Mouse (Mus musculus) urinary bladder, postnatal 4 days (tissue): ENCODE results near the gene Gm3633.
"Not testable (repeated sequence)": the region's sequence is repeated elsewhere in the genome, so short reads cannot be mapped to it uniquely, and the experiment has no call there.

Experiments used
- DNase-seq, 2 experiments: peaks; one replicate each; pipeline ENCODE4 v3.0.0; 2021 to 2022; ENCODE audit warnings: low spot score in 2 of 2

Gm3633 gene

DNA sequence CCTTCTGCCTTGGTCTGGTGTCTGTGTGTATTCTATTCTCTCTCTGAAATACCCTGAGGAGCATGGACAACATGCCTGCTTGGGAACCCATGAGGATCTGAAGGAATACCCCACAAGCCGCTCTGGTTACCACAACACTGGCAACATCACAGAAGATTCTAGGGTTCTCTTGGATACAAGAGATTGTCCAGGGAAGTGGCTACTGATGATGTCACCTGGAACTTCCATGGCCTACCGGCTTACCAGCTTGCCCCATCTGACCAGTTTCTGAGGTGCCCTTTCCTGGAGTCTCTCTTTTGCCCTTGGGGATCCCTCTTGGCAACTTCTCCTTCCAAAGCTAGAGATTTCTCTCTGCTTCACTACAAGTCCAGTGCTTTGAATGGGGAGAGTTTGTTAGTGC is at the start of gene Gm3633:
Gene Gm3633, minus strand, starts transcription at position 101 of the 400 bp plus-strand sequence.
- not testable (repeated sequence) for DNase-seq

- DNase-seq, result not testable (repeated sequence)
Observed at GRCm38 (mm10) chr14:42655638-42656037, 13.9 kb upstream of the Gm3633 start, which contains the start of gene Gm10378. Gm10378 (plus strand) TSS chr14:42655938.

DNA sequence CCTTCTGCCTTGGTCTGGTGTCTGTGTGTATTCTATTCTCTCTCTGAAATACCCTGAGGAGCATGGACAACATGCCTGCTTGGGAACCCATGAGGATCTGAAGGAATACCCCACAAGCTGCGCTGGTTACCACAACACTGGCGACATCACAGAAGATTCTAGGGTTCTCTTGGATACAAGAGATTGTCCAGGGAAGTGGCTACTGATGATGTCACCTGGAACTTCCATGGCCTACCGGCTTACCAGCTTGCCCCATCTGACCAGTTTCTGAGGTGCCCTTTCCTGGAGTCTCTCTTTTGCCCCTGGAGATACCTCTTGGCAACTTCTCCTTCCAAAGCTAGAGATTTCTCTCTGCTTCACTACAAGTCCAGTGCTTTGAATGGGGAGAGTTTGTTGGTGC is 41.9 kb downstream of the Gm3633 start, which contains the start of gene Gm17124:
Gene Gm17124, minus strand, starts transcription at position 101 of the 400 bp plus-strand sequence.
- not testable (repeated sequence) for DNase-seq
